ENCODE assay signal across 8 mouse cellular contexts in the genomic region with DNA sequence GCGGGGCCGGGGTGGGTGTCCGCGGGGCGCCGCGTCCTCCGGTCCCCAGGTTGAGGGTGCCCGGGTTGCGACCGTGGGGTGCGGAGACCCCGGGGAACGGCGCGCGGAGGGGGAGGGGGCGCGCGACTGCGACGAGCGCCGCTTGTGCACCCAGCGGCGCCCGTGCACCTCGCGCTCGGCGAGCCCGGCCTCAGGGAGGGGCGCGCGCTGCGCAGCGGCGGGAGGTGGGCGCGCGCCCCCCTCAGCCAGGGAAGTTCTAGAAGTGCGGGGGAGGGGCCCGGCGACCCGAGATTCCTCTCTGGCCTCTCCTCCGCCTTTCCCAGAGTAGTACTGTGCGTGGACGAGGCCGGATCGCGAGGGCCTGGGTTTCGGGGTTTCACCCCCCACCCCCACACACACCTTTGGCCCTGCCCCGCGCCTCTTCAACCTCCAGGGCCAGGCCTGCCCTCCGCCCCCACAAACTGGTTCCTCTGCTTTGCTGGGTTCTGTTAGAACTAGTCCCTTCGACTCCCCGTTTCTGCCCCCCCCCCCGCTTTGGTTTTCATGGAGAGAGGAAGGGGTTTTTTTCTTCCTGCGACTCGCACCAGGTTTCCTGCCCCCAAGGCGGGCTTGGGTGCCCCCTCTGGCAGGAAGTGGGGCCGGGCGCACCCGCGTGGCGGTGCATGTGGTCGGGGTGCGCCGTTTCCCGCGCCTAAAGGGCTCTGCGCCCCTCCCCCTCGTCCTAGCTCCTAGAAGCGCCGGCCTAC. TPM values are rescaled to one million over a fixed set of nuclear protein-coding genes. Genes with fewer than 3 reads are reported as not detected.
A peak's percentile ranks its signal among the peaks of the same experiment; 100 is the strongest.
DNase-seq lines count a peak whose midpoint lies in the region; ATAC-seq and TF ChIP-seq lines count a peak whose summit lies in the region.

No protein-coding gene starts in this region.

- intact Hi-C loops in left cerebral cortex, adult 2 months (cut with DNase I): no loop called here
- intact Hi-C loops in left cerebral cortex, postnatal 25 days (cut with DNase I): no loop called here

- no peak; the same call in none of the 2 replicates for TF ChIP-seq CTCF in left cerebral cortex, adult 2 months (IDR thresholded peaks at IDR 0.05)
- TF ChIP-seq CTCF in forebrain, postnatal 0 days (IDR thresholded peaks at IDR 0.05; ENCODE audit: low read depth): peak; percentile 21

- ATAC-seq in activated CD4-positive, CD25-positive, alpha-beta regulatory T cell, adult 4 months: peak; percentile 22
- peak; percentile 79 for ATAC-seq in forebrain, postnatal 0 days
- no peak for ATAC-seq in limb, embryonic 11.5 days (ENCODE audit: insufficient number of reproducible peaks, low FRiP score, low TSS enrichment, low read depth)
- no peak for ATAC-seq in stomach, embryonic 16.5 days (ENCODE audit: insufficient read depth, low FRiP score)

- WGBS in forebrain, postnatal 0 days: 2% methylated on average over 63 of the region's 75 CpGs
- WGBS in limb, embryonic 11.5 days: under 1% methylated on average over 61 of the region's 75 CpGs
- WGBS in midbrain, embryonic 10.5 days: under 1% methylated on average over 65 of the region's 75 CpGs
- WGBS in stomach, embryonic 16.5 days: under 1% methylated on average over 46 of the region's 75 CpGs

- H3K4me1 ChIP-seq in forebrain, postnatal 0 days (ENCODE audit: insufficient read depth): peaks cover 19% of the 10 kb centered on the region
- peaks cover 19% of the 10 kb centered on the region for H3K4me1 ChIP-seq in limb, embryonic 11.5 days (ENCODE audit: control insufficient read depth, insufficient read depth, low read length)
- H3K4me1 ChIP-seq in midbrain, embryonic 10.5 days: peaks cover 84% of the 10 kb centered on the region
- H3K4me1 ChIP-seq in stomach, embryonic 16.5 days (ENCODE audit: control insufficient read depth, insufficient read depth, low read length): peaks cover 14% of the 10 kb centered on the region

- H3K9ac ChIP-seq in forebrain, postnatal 0 days: peak overlapping the region; percentile 94
- peak overlapping the region; percentile 93 for H3K9ac ChIP-seq in limb, embryonic 11.5 days (ENCODE audit: low read length)
- peak overlapping the region; percentile 87 for H3K9ac ChIP-seq in stomach, embryonic 16.5 days (ENCODE audit: low read length)

- peak overlapping the region; percentile 90 for H3K4me3 ChIP-seq in left cerebral cortex, adult 2 months
- peak overlapping the region; percentile 86 for H3K4me3 ChIP-seq in forebrain, postnatal 0 days (ENCODE audit: low read depth, low read length)
- peak overlapping the region; percentile 78 for H3K4me3 ChIP-seq in limb, embryonic 11.5 days (ENCODE audit: low read depth, low read length)
- H3K4me3 ChIP-seq in midbrain, embryonic 10.5 days: peak overlapping the region; percentile 97
- H3K4me3 ChIP-seq in stomach, embryonic 16.5 days (replicated peaks; ENCODE audit: low read length): peak overlapping the region; percentile 68

- H3K4me2 ChIP-seq in forebrain, postnatal 0 days (ENCODE audit: low read depth): peak overlapping the region; percentile 78
- peak overlapping the region; percentile 96 for H3K4me2 ChIP-seq in limb, embryonic 11.5 days (ENCODE audit: low read depth, severe bottlenecking)
- peak overlapping the region; percentile 81 for H3K4me2 ChIP-seq in stomach, embryonic 16.5 days (ENCODE audit: low read depth, low read length)

- no peaks in the 10 kb centered on the region for H3K27me3 ChIP-seq in forebrain, postnatal 0 days (ENCODE audit: insufficient read depth, low read length)
- H3K27me3 ChIP-seq in limb, embryonic 11.5 days (ENCODE audit: control insufficient read depth, insufficient read depth, low read length): no peaks in the 10 kb centered on the region
- H3K27me3 ChIP-seq in midbrain, embryonic 10.5 days (ENCODE audit: low read depth, poor library complexity, severe bottlenecking): no peaks in the 10 kb centered on the region
- H3K27me3 ChIP-seq in stomach, embryonic 16.5 days (ENCODE audit: control insufficient read depth, insufficient read depth, low read length): no peaks in the 10 kb centered on the region

- DNase-seq in left cerebral cortex, adult 2 months (ENCODE audit: extremely low spot score in 1 of 2, low spot score in 2 of 2): no peak
- DNase-seq in left cerebral cortex, postnatal 25 days (ENCODE audit: low spot score in 2 of 2): no peak
- peak; percentile 83 for DNase-seq in forebrain, postnatal 0 days
- peak; percentile 84 for DNase-seq in limb, embryonic 11.5 days (ENCODE audit: low spot score)
- peak; percentile 77 for DNase-seq in midbrain, embryonic 10.5 days (ENCODE audit: low spot score)
- DNase-seq in left cerebral cortex, adult 9 months (ENCODE audit: low spot score in 2 of 2): no peak

- H3K36me3 ChIP-seq in forebrain, postnatal 0 days (ENCODE audit: insufficient read depth): peaks cover 5% of the 10 kb centered on the region
- peaks cover 14% of the 10 kb centered on the region; the same call in 1 of the 2 replicates for H3K36me3 ChIP-seq in limb, embryonic 11.5 days (ENCODE audit: control insufficient read depth, insufficient read depth, low read length)
- H3K36me3 ChIP-seq in midbrain, embryonic 10.5 days: peaks cover 32% of the 10 kb centered on the region
- no peaks in the 10 kb centered on the region for H3K36me3 ChIP-seq in stomach, embryonic 16.5 days (ENCODE audit: control insufficient read depth, insufficient read depth, low read length)

- peak overlapping the region; percentile 93; the same call in 1 of the 2 replicates for H3K27ac ChIP-seq in left cerebral cortex, adult 2 months
- H3K27ac ChIP-seq in forebrain, postnatal 0 days (ENCODE audit: low read depth, low read length): peak overlapping the region; percentile 93
- H3K27ac ChIP-seq in limb, embryonic 11.5 days (replicated peaks; ENCODE audit: low read depth, low read length): peak overlapping the region; percentile 99
- peak overlapping the region; percentile 99 for H3K27ac ChIP-seq in midbrain, embryonic 10.5 days (replicated peaks)
- peak overlapping the region; percentile 94 for H3K27ac ChIP-seq in stomach, embryonic 16.5 days (ENCODE audit: low read length)

- H3K9me3 ChIP-seq in forebrain, postnatal 0 days (ENCODE audit: low read length): no peaks in the 10 kb centered on the region
- no peaks in the 10 kb centered on the region for H3K9me3 ChIP-seq in limb, embryonic 11.5 days (ENCODE audit: control insufficient read depth, low read length)
- no peaks in the 10 kb centered on the region for H3K9me3 ChIP-seq in midbrain, embryonic 10.5 days (replicated peaks)
- H3K9me3 ChIP-seq in stomach, embryonic 16.5 days (replicated peaks; ENCODE audit: control insufficient read depth, low read length): no peaks in the 10 kb centered on the region

RNA-seq across cellular contexts. Expression of a gene that starts 1.1 kb away (rescaled TPM):
- total RNA-seq in left cerebral cortex, adult 2 months (2021): 10 to 100 TPM; 55.2 to 55.7 TPM
- total RNA-seq in left cerebral cortex, postnatal 25 days (2021): 10 to 100 TPM; 47.6 to 52.8 TPM
- 10 to 100 TPM; 48.0 to 73.5 TPM for polyA plus RNA-seq in activated CD4-positive, CD25-positive, alpha-beta regulatory T cell, adult 4 months (2017; shearing (Covaris generic))
- 84.7 and 99.1 TPM in 2 replicates for total RNA-seq in forebrain, postnatal 0 days (2014; rRNA removed)
- polyA plus RNA-seq in forebrain, postnatal 0 days (2015; fragmentation: Nextera tagmentation; extraction: Ambion mirVana): 122 and 123 TPM in 2 replicates
- 653 and 658 TPM in 2 replicates for polyA plus RNA-seq in limb, embryonic 11.5 days (2014; fragmentation: Nextera tagmentation; extraction: Ambion mirVana)
- polyA plus RNA-seq in midbrain, embryonic 10.5 days (2016; fragmentation: Nextera tagmentation; extraction: Ambion mirVana): 620 and 831 TPM in 2 replicates
- polyA plus RNA-seq in stomach, embryonic 16.5 days (2015; fragmentation: Nextera tagmentation; extraction: Ambion mirVana): 163 and 171 TPM in 2 replicates

RNA-seq across cellular contexts. Expression of a gene that starts 8.2 kb away (rescaled TPM):
- 10 to 100 TPM; 86.7 to 93.8 TPM for total RNA-seq in left cerebral cortex, adult 2 months (2021)
- 10 to 100 TPM; 92.9 to 97.4 TPM for total RNA-seq in left cerebral cortex, postnatal 25 days (2021)
- polyA plus RNA-seq in activated CD4-positive, CD25-positive, alpha-beta regulatory T cell, adult 4 months (2017; shearing (Covaris generic)): 100 to 1,000 TPM in 1 of 2 experiments, 10 to 100 TPM in 1; 98.5 to 118 TPM
- 35.0 and 70.3 TPM in 2 replicates for total RNA-seq in forebrain, postnatal 0 days (2014; rRNA removed)
- polyA plus RNA-seq in forebrain, postnatal 0 days (2015; fragmentation: Nextera tagmentation; extraction: Ambion mirVana): 85.2 and 92.8 TPM in 2 replicates
- 11.0 and 11.4 TPM in 2 replicates for polyA plus RNA-seq in limb, embryonic 11.5 days (2014; fragmentation: Nextera tagmentation; extraction: Ambion mirVana)
- 16.4 and 19.2 TPM in 2 replicates for polyA plus RNA-seq in midbrain, embryonic 10.5 days (2016; fragmentation: Nextera tagmentation; extraction: Ambion mirVana)
- 24.3 and 29.0 TPM in 2 replicates for polyA plus RNA-seq in stomach, embryonic 16.5 days (2015; fragmentation: Nextera tagmentation; extraction: Ambion mirVana)

RNA-seq across cellular contexts. Expression of a gene that starts 36.2 kb away (rescaled TPM):
- 10 to 100 TPM; 19.9 to 29.7 TPM for total RNA-seq in left cerebral cortex, adult 2 months (2021)
- 10 to 100 TPM; 21.1 to 30.4 TPM for total RNA-seq in left cerebral cortex, postnatal 25 days (2021)
- polyA plus RNA-seq in activated CD4-positive, CD25-positive, alpha-beta regulatory T cell, adult 4 months (2017; shearing (Covaris generic)): under 1 TPM in 1 of 2 experiments, not detected in 1; 0.18 TPM
- total RNA-seq in forebrain, postnatal 0 days (2014; rRNA removed): 13.1 and 14.5 TPM in 2 replicates
- polyA plus RNA-seq in forebrain, postnatal 0 days (2015; fragmentation: Nextera tagmentation; extraction: Ambion mirVana): 3.2 and 5.5 TPM in 2 replicates
- polyA plus RNA-seq in limb, embryonic 11.5 days (2014; fragmentation: Nextera tagmentation; extraction: Ambion mirVana): 0.21 and 0.23 TPM in 2 replicates
- polyA plus RNA-seq in midbrain, embryonic 10.5 days (2016; fragmentation: Nextera tagmentation; extraction: Ambion mirVana): 2.8 and 3.5 TPM in 2 replicates
- 0.19 and 0.50 TPM in 2 replicates for polyA plus RNA-seq in stomach, embryonic 16.5 days (2015; fragmentation: Nextera tagmentation; extraction: Ambion mirVana)

Comparison
In these comparisons a context has a peak if more than half of its experiments do, and no peak if none do; other contexts are left out.
1. DNase-seq: peak in forebrain, postnatal 0 days (single experiment), limb, embryonic 11.5 days (single experiment) and midbrain, embryonic 10.5 days (single experiment); none in left cerebral cortex, adult 2 months (0 of 2), left cerebral cortex, postnatal 25 days (0 of 2) and left cerebral cortex, adult 9 months (0 of 2).
2. ATAC-seq: peak in activated CD4-positive, CD25-positive, alpha-beta regulatory T cell, adult 4 months (single experiment) and forebrain, postnatal 0 days (single experiment); none in limb, embryonic 11.5 days (single experiment) and stomach, embryonic 16.5 days (single experiment).
3. Peak in every context shown above with its lines, with median percentiles within 50 percentile points of each other: H3K27ac ChIP-seq, H3K4me3 ChIP-seq, H3K4me2 ChIP-seq and H3K9ac ChIP-seq.